Mouse (Mus musculus) forebrain, postnatal 0 days (tissue): ENCODE measurements around the gene Igsf11. TPM values are rescaled to one million over a fixed set of nuclear protein-coding genes. Genes with fewer than 3 reads are reported as not detected.

ENCODE experiments used
- ATAC-seq: fragments of 200-750 bp; cut with Nextera tagmentation; 2 replicates; pipeline ENCODE4 v1.8.0; 2017; ENCODE audit warnings: mild to moderate bottlenecking, moderate library complexity
- DNase-seq: peaks from one replicate; pipeline ENCODE4 v3.0.0-alpha.2; 2015
- H3K27ac ChIP-seq: fragments of 300-500 bp; sonication (generic); 2 replicates; pipeline ENCODE4 v1.5.1; 2014; ENCODE audit warnings: low read depth, mild to moderate bottlenecking, antibody characterized with exemption, low read length, moderate library complexity, mixed read lengths
- H3K27me3 ChIP-seq: fragments of 300-500 bp; sonication (generic); 2 replicates; pipeline ENCODE4 v1.6.1; 2014; ENCODE audit warnings: mild to moderate bottlenecking, low read length, mixed read lengths; ENCODE audit not compliant: insufficient read depth
- H3K36me3 ChIP-seq: fragments of 300-500 bp; sonication (generic); 2 replicates; pipeline ENCODE4 v1.6.1; 2014; ENCODE audit warnings: mild to moderate bottlenecking, moderate library complexity; ENCODE audit not compliant: insufficient read depth
- H3K4me1 ChIP-seq: fragments of 300-500 bp; sonication (generic); 2 replicates; pipeline ENCODE4 v1.6.1; 2014; ENCODE audit warnings: antibody characterized with exemption; ENCODE audit not compliant: insufficient read depth
- H3K4me2 ChIP-seq: fragments of 300-500 bp; sonication (generic); 2 replicates; pipeline ENCODE4 v1.6.1; 2014; ENCODE audit warnings: low read depth, mild to moderate bottlenecking, moderate library complexity
- H3K4me3 ChIP-seq: fragments of 300-500 bp; sonication (generic); 2 replicates; pipeline ENCODE4 v1.5.1; 2014; ENCODE audit warnings: low read depth, low read length, mixed read lengths
- H3K9ac ChIP-seq: fragments of 300-500 bp; sonication (generic); 2 replicates; pipeline ENCODE4 v1.6.1; 2014; ENCODE audit warnings: mild to moderate bottlenecking
- H3K9me3 ChIP-seq: fragments of 300-500 bp; sonication (generic); 2 replicates; pipeline ENCODE4 v1.6.1; 2016; ENCODE audit warnings: low read length
- CTCF ChIP-seq: sonication (generic); IDR thresholded peaks from 2 replicates; pipeline ENCODE4 v1.5.1; 2016; ENCODE audit warnings: antibody characterized with exemption, control low read depth, low read depth
- WGBS: fragments of 180-500 bp; shearing (Covaris S2); extraction: QIAGEN DNeasy Blood & Tissue Kit; methylation state at CpG from one replicate; pipeline ENCODE4 v1.1.7; 2014; 5-methylcytosine and 5-hydroxymethylcytosine counted together
- polyA plus RNA-seq: library from polyadenylated mRNA; unstranded; fragments of >200 nt; fragmentation: Nextera tagmentation; extraction: Ambion mirVana; gene quantifications from 2 replicates; pipeline ENCODE4 v1.2.1, GENCODE M21; 2015
- total RNA-seq: library from RNA; depleted of rRNA; stranded (reverse); fragments of >200 nt; gene quantifications from 2 replicates; pipeline ENCODE4 v1.2.3, GENCODE M21; 2014

The Igsf11 gene
- total and polyA plus RNA-seq, 2 experiments from 2014 or later, result 2.6 to 12.2 TPM

GRCm38 (mm10) chr16:38958801-38959200 is 66.3 kb downstream of the Igsf11 start:
- ATAC-seq (no peak), DNase-seq (no peak)
- Histone ChIP-seq H3K9me3 (no peaks in the 10 kb centered on the region), H3K27me3 (no peaks in the 10 kb centered on the region), H3K36me3 (no peaks in the 10 kb centered on the region), H3K27ac (no peak overlapping the region), H3K4me1 (peaks cover 7% of the 10 kb centered on the region), H3K4me2 (no peak overlapping the region), H3K4me3 (no peak overlapping the region), H3K9ac (no peak overlapping the region)
- TF ChIP-seq CTCF, result no peak
- WGBS, result 65% methylated on average over 9 of the region's 9 CpGs

GRCm38 (mm10) chr16:38960550-38960949 is 68.1 kb downstream of the Igsf11 start:
- WGBS, result 59% methylated on average over 8 of the region's 8 CpGs
- H3K9me3 ChIP-seq, result no peaks in the 10 kb centered on the region
- no peak overlapping the region for H3K4me3 ChIP-seq
- DNase-seq (no peak), ATAC-seq (no peak)
- H3K9ac ChIP-seq, result no peak overlapping the region
- TF ChIP-seq CTCF, result no peak
- no peak overlapping the region for H3K4me2 ChIP-seq
- no peaks in the 10 kb centered on the region for H3K27me3 ChIP-seq
- H3K27ac ChIP-seq, result no peak overlapping the region
- peaks cover 7% of the 10 kb centered on the region for H3K4me1 ChIP-seq
- no peaks in the 10 kb centered on the region for H3K36me3 ChIP-seq

- H3K9me3 ChIP-seq, result no peaks in the 10 kb centered on the region
- peaks cover 7% of the 10 kb centered on the region for H3K4me1 ChIP-seq
- H3K9ac ChIP-seq, result no peak overlapping the region
- no peak overlapping the region for H3K27ac ChIP-seq
- H3K36me3 ChIP-seq, result no peaks in the 10 kb centered on the region
- no peak overlapping the region for H3K4me2 ChIP-seq
- no peak overlapping the region for H3K4me3 ChIP-seq
- DNase-seq (no peak), ATAC-seq (peak; percentile 72)
- 77% methylated on average over 2 of the region's 2 CpGs for WGBS
- no peaks in the 10 kb centered on the region for H3K27me3 ChIP-seq
- TF ChIP-seq CTCF, result no peak
Measured at GRCm38 (mm10) chr16:38961865-38962264, 69.4 kb downstream of the Igsf11 start.

- Histone ChIP-seq H3K27me3 (no peaks in the 10 kb centered on the region), H3K9me3 (no peaks in the 10 kb centered on the region), H3K9ac (no peak overlapping the region), H3K4me1 (peaks cover 7% of the 10 kb centered on the region), H3K4me3 (no peak overlapping the region), H3K27ac (0 out of 2 replicates have a peak overlapping the region, but pooled peaks have one; percentile 35), H3K36me3 (no peaks in the 10 kb centered on the region), H3K4me2 (no peak overlapping the region)
- ATAC-seq (peak; percentile 32), DNase-seq (no peak)
- WGBS, result 53% methylated on average over 9 of the region's 9 CpGs
- no peak; the same call in 1 of the 2 replicates for TF ChIP-seq CTCF
Measured at GRCm38 (mm10) chr16:38962695-38963094, 70.2 kb downstream of the Igsf11 start.

- Histone ChIP-seq H3K9ac (no peak overlapping the region), H3K4me1 (peaks cover 7% of the 10 kb centered on the region; the same call in 1 of the 2 replicates), H3K27ac (no peak overlapping the region), H3K4me2 (no peak overlapping the region), H3K27me3 (no peaks in the 10 kb centered on the region), H3K9me3 (no peaks in the 10 kb centered on the region), H3K36me3 (no peaks in the 10 kb centered on the region), H3K4me3 (no peak overlapping the region)
- ATAC-seq (no peak), DNase-seq (no peak)
- 51% methylated on average over 10 of the region's 10 CpGs for WGBS
- no peak for TF ChIP-seq CTCF
Measured at GRCm38 (mm10) chr16:38967026-38967425, 74.6 kb downstream of the Igsf11 start.

GRCm38 (mm10) chr16:38976151-38976550 is 83.7 kb downstream of the Igsf11 start:
- Histone ChIP-seq H3K4me2 (no peak overlapping the region), H3K9ac (no peak overlapping the region)

GRCm38 (mm10) chr16:38978546-38978945 is 86.1 kb downstream of the Igsf11 start:
- Histone ChIP-seq H3K9ac (no peak overlapping the region), H3K36me3 (no peaks in the 10 kb centered on the region), H3K27me3 (no peaks in the 10 kb centered on the region), H3K4me3 (no peak overlapping the region), H3K4me1 (no peaks in the 10 kb centered on the region), H3K9me3 (no peaks in the 10 kb centered on the region), H3K27ac (no peak overlapping the region), H3K4me2 (no peak overlapping the region)
- no peak for DNase-seq
- no peak for TF ChIP-seq CTCF
- 91% methylated on average over 2 of the region's 2 CpGs for WGBS
- ATAC-seq, result no peak

More at GRCm38 (mm10) chr16:38976151-38976550, 83.7 kb downstream of the Igsf11 start:
- Histone ChIP-seq H3K27me3 (no peaks in the 10 kb centered on the region), H3K9me3 (no peaks in the 10 kb centered on the region), H3K4me3 (no peak overlapping the region), H3K4me1 (no peaks in the 10 kb centered on the region), H3K36me3 (no peaks in the 10 kb centered on the region), H3K27ac (no peak overlapping the region)
- no peak for ATAC-seq
- WGBS, result 82% methylated on average over 13 of the region's 13 CpGs
- no peak for DNase-seq
- TF ChIP-seq CTCF, result no peak

GRCm38 (mm10) chr16:38980546-38980945 is 88.1 kb downstream of the Igsf11 start:
- no peak for TF ChIP-seq CTCF
- H3K4me3 ChIP-seq, result no peak overlapping the region
- DNase-seq, result no peak
- no peaks in the 10 kb centered on the region for H3K9me3 ChIP-seq
- no peak overlapping the region for H3K9ac ChIP-seq
- no peak for ATAC-seq
- no peak overlapping the region for H3K4me2 ChIP-seq
- WGBS, result 32% methylated on average over 5 of the region's 5 CpGs
- H3K27me3 ChIP-seq, result no peaks in the 10 kb centered on the region
- H3K36me3 ChIP-seq, result no peaks in the 10 kb centered on the region
- no peaks in the 10 kb centered on the region for H3K4me1 ChIP-seq
- no peak overlapping the region for H3K27ac ChIP-seq
